Mouse (Mus musculus): Measurements from ENCODE around the gene Mpp3.

Mpp3 gene

GRCm38 (mm10) chr11:102039487-102040137 lies 11.4 kb upstream of the Mpp3 start:
- peak; percentile 50 for DNase-seq (ENCODE audit: low spot score)

- DNase-seq (ENCODE audit: low spot score) = no peak
These were observed 9.5 kb upstream of the Mpp3 start for GRCm38 (mm10) chr11:102037789-102038188.

- no peak for DNase-seq (ENCODE audit: low spot score)
These were observed 8.1 kb upstream of the Mpp3 start for GRCm38 (mm10) chr11:102036336-102036735.

GRCm38 (mm10) chr11:102035456-102035960 lies 7.2 kb upstream of the Mpp3 start:
- DNase-seq (ENCODE audit: low spot score) = no peak

GRCm38 (mm10) chr11:102034887-102035286 lies 6.6 kb upstream of the Mpp3 start:
- no peak for DNase-seq (ENCODE audit: low spot score)

- DNase-seq (ENCODE audit: low spot score) = no peak
These were observed 4.9 kb upstream of the Mpp3 start for GRCm38 (mm10) chr11:102033055-102033591.

GRCm38 (mm10) chr11:102031149-102031548 lies 2.9 kb upstream of the Mpp3 start:
- DNase-seq (ENCODE audit: low spot score) = no peak

GRCm38 (mm10) chr11:102029966-102030365 lies 1.7 kb upstream of the Mpp3 start:
- no peak for DNase-seq (ENCODE audit: low spot score)

GRCm38 (mm10) chr11:102029304-102029703 lies 1.0 kb upstream of the Mpp3 start:
- DNase-seq (ENCODE audit: low spot score) = no peak

- DNase-seq (ENCODE audit: low spot score) = no peak
These were observed 772 bp downstream of the Mpp3 start for GRCm38 (mm10) chr11:102027361-102028017.

- DNase-seq (ENCODE audit: low spot score) = peak; percentile 58
These were observed 1.4 kb downstream of the Mpp3 start for GRCm38 (mm10) chr11:102026694-102027360.

- no peak for DNase-seq (ENCODE audit: low spot score)
These were observed 2.1 kb downstream of the Mpp3 start for GRCm38 (mm10) chr11:102025991-102026660.

- DNase-seq (ENCODE audit: low spot score) = no peak
These were observed 2.9 kb downstream of the Mpp3 start for GRCm38 (mm10) chr11:102025354-102025753.

GRCm38 (mm10) chr11:102024875-102025274 lies 3.4 kb downstream of the Mpp3 start:
- no peak for DNase-seq (ENCODE audit: low spot score)

- no peak for DNase-seq (ENCODE audit: low spot score)
These were observed 4.0 kb downstream of the Mpp3 start for GRCm38 (mm10) chr11:102024084-102024758.

- DNase-seq (ENCODE audit: low spot score) = no peak
These were observed 4.9 kb downstream of the Mpp3 start for GRCm38 (mm10) chr11:102023406-102023805.

GRCm38 (mm10) chr11:102021196-102021595 lies 7.1 kb downstream of the Mpp3 start:
- no peak for DNase-seq (ENCODE audit: low spot score)

GRCm38 (mm10) chr11:102019736-102020135 lies 8.5 kb downstream of the Mpp3 start:
- DNase-seq (ENCODE audit: low spot score) = no peak

- DNase-seq (ENCODE audit: low spot score) = no peak
These were observed 12.1 kb downstream of the Mpp3 start for GRCm38 (mm10) chr11:102016136-102016535.

GRCm38 (mm10) chr11:102015472-102015871 lies 12.8 kb downstream of the Mpp3 start:
- DNase-seq (ENCODE audit: low spot score) = no peak

GRCm38 (mm10) chr11:102013201-102013600 lies 15.1 kb downstream of the Mpp3 start:
- no peak for DNase-seq (ENCODE audit: low spot score)

- no peak for DNase-seq (ENCODE audit: low spot score)
These were observed 16.8 kb downstream of the Mpp3 start for GRCm38 (mm10) chr11:102011510-102011909.
